23 mouse cellular contexts compared by ENCODE assay signal in the genomic region with DNA sequence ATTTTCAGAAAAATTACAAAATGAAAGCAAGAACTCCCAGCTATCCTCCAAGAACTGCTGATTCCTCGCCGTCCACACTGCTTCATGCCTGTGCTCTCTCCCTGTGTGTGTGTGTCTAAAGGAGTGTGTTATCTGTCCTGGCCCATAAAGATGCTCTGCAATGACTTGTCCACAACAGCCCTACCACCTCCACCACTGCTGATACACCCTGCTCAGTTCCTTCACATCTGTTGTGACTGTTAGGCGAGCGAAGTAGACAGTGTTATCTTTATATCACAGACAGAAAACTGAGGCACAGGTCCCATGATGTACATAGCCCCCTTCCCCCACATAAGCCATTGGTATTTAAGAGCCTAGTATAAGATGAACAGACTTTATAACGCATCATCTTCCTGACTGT.
DNase-seq lines count a peak whose midpoint lies in the region; ATAC-seq and TF ChIP-seq lines count a peak whose summit lies in the region.
"Had no signal": no experiment of that assay in that cellular context is flagged by ENCODE, and none has a peak within 500 bp of the region (broad histone marks: within the 10 kb centered on the region; RNA-seq: fewer than 3 reads in every experiment).

No protein-coding gene starts in this region.

- ATAC-seq in liver, embryonic 13.5 days (ENCODE audit: low read depth) = peak; percentile 96
- peak; percentile 95 for ATAC-seq in megakaryocyte progenitor cell, adult 5-6 weeks (replicated peaks; ENCODE audit: poor library complexity)
- ATAC-seq: forebrain, embryonic 14.5 days; midbrain, embryonic 15.5 days had no signal

- no peak overlapping the region for H3K4me3 ChIP-seq in gastrocnemius, adult 2 months
- peak overlapping the region; percentile 6; the same call in 1 of the 2 replicates for H3K4me3 ChIP-seq in liver, embryonic 13.5 days (replicated peaks)
- H3K4me3 ChIP-seq: embryonic facial prominence, embryonic 13.5 days; heart, embryonic 10.5 days; limb, embryonic 13.5 days; lung, embryonic 15.5 days; midbrain, embryonic 15.5 days; myocyte; neural tube, embryonic 15.5 days had no signal

- TF ChIP-seq CTCF in gastrocnemius, adult 2 months (IDR thresholded peaks at IDR 0.05) = no peak

- WGBS in liver, embryonic 13.5 days (ENCODE audit: insufficient replicate concordance) = 23% methylated on average over 5 of the region's 5 CpGs

- H3K9me3 ChIP-seq in liver, embryonic 13.5 days (replicated peaks) = no peaks in the 10 kb centered on the region
- H3K9me3 ChIP-seq: embryonic facial prominence, embryonic 13.5 days; heart, embryonic 10.5 days; limb, embryonic 13.5 days; lung, embryonic 15.5 days; midbrain, embryonic 15.5 days; neural tube, embryonic 15.5 days had no signal

- peaks cover 74% of the 10 kb centered on the region for H3K4me1 ChIP-seq in liver, embryonic 13.5 days (replicated peaks)

- 0 out of 2 replicates have a peak overlapping the region, but pooled peaks have one; percentile 0 for H3K27ac ChIP-seq in gastrocnemius, adult 2 months
- H3K27ac ChIP-seq in liver, embryonic 13.5 days = peak overlapping the region; percentile 82
- H3K27ac ChIP-seq: embryonic facial prominence, embryonic 13.5 days; limb, embryonic 13.5 days; lung, embryonic 15.5 days; macrophage; midbrain, embryonic 15.5 days; neural tube, embryonic 15.5 days had no signal

- H3K4me2 ChIP-seq in liver, embryonic 13.5 days = peak overlapping the region; percentile 47
- H3K4me2 ChIP-seq: embryonic facial prominence, embryonic 13.5 days; limb, embryonic 13.5 days; lung, embryonic 15.5 days; midbrain, embryonic 15.5 days; neural tube, embryonic 15.5 days had no signal

- no peaks in the 10 kb centered on the region for H3K27me3 ChIP-seq in liver, embryonic 13.5 days
- H3K27me3 ChIP-seq: CH12.LX; lung, embryonic 15.5 days; midbrain, embryonic 15.5 days; neural tube, embryonic 15.5 days had no signal

- no peak for DNase-seq in gastrocnemius, adult 2 months
- no peak for DNase-seq in gastrocnemius, postnatal 36 days
- peak; percentile 62 for DNase-seq in c-Kit-positive CD71-positive TER-119-negative erythroid progenitor cells, embryonic 14.5 days (ENCODE audit: low read depth)
- peak; percentile 59 for DNase-seq in liver, embryonic 13.5 days
- no peak for DNase-seq in spleen, adult 18-20 months
- no peak for DNase-seq in layer of hippocampus, adult 9-10 months (ENCODE audit: low spot score)
- DNase-seq: adrenal gland, adult 2 months; cerebellum, adult 9-11 months; kidney, adult 2 months; kidney, postnatal 14 days; right cerebral cortex, postnatal 25 days; thymus, postnatal 25 days had no signal

- intact Hi-C loops in gastrocnemius, adult 2 months (cut with DNase I) = no loop called here
- intact Hi-C loops in gastrocnemius, postnatal 36 days (cut with DNase I) = no loop called here

- no peak overlapping the region; the same call in 1 of the 2 replicates for H3K9ac ChIP-seq in liver, embryonic 13.5 days
- H3K9ac ChIP-seq: embryonic facial prominence, embryonic 13.5 days; limb, embryonic 13.5 days; lung, embryonic 15.5 days; midbrain, embryonic 15.5 days; neural tube, embryonic 15.5 days had no signal

- no peaks in the 10 kb centered on the region for H3K36me3 ChIP-seq in liver, embryonic 13.5 days
- H3K36me3 ChIP-seq: embryonic facial prominence, embryonic 13.5 days; heart, embryonic 10.5 days; limb, embryonic 13.5 days; lung, embryonic 15.5 days; midbrain, embryonic 15.5 days; neural tube, embryonic 15.5 days had no signal

Comparison
In these comparisons a context has a peak if more than half of its experiments do, and no peak if none do; other contexts are left out.
1. DNase-seq: peak in c-Kit-positive CD71-positive TER-119-negative erythroid progenitor cells, embryonic 14.5 days (single experiment) and liver, embryonic 13.5 days (single experiment); none in gastrocnemius, adult 2 months (single experiment), gastrocnemius, postnatal 36 days (0 of 2), spleen, adult 18-20 months (0 of 2) and layer of hippocampus, adult 9-10 months (single experiment).